Comparison of ENCODE assay signal across 8 mouse cellular contexts in the genomic region with DNA sequence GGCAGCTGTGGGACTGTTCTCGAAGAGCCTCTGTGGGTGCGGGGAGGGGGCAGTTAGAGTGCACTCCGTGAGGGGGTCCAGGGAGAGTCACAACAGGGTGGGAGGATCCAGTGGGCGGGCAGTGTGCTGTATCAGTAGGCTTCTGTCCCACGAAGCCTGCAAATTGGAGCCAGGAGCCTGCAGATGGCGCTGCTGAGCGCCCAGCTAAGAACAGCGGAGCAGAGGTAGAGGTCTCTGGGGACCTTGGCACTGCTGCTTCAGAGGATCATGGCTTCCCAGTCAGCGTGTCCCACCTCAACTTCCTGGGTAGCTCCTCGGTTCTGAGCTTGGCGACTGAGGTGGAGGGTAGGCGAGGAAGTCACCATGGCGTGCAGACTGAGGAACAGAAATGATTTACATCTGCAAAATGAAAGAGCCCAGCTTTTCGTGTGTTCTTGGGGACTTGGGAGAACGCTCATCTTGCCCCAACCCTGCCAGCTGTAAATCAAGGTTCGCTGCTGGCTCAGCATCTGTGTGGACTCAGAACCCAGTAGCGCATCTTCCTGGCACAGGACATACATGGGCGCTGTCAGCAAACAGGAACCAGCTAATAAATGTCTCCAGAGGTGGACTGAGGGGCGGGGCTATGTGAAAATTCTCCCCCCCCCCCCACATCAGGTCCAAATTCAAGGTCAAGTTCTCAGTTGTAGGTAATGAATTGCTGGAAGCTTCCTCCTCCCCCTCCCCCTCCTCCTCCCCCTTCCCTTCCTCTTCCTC. TPM values are rescaled to one million over a fixed set of nuclear protein-coding genes. Genes with fewer than 3 reads are reported as not detected.
DNase-seq lines count a peak whose midpoint lies in the region; ATAC-seq and TF ChIP-seq lines count a peak whose summit lies in the region.

No protein-coding gene starts in this region.

- peak overlapping the region; percentile 43 for H3K4me2 ChIP-seq in lung, embryonic 14.5 days
- H3K4me2 ChIP-seq in hindbrain, postnatal 0 days (ENCODE audit: low read depth, low read length) = peak overlapping the region; percentile 36; the same call in 1 of the 2 replicates
- peak overlapping the region; percentile 66 for H3K4me2 ChIP-seq in liver, embryonic 14.5 days (ENCODE audit: low read depth)

- H3K27me3 ChIP-seq in lung, embryonic 14.5 days (ENCODE audit: insufficient read depth, low read length) = no peaks in the 10 kb centered on the region
- peaks cover 7% of the 10 kb centered on the region; the same call in 1 of the 2 replicates for H3K27me3 ChIP-seq in hindbrain, postnatal 0 days (ENCODE audit: insufficient read depth, low read length)
- no peaks in the 10 kb centered on the region; the same call in none of the 2 replicates for H3K27me3 ChIP-seq in liver, embryonic 14.5 days (ENCODE audit: control insufficient read depth, insufficient read depth, low read length)

- no peak for ATAC-seq in lung, embryonic 14.5 days (ENCODE audit: insufficient read depth)
- ATAC-seq in hindbrain, postnatal 0 days = no peak
- ATAC-seq in liver, embryonic 14.5 days (ENCODE audit: insufficient read depth) = peak; percentile 74; the same call in 1 of the 2 replicates

- H3K4me1 ChIP-seq in lung, embryonic 14.5 days (ENCODE audit: insufficient read depth) = no peaks in the 10 kb centered on the region
- H3K4me1 ChIP-seq in hindbrain, postnatal 0 days (ENCODE audit: insufficient read depth, low read length) = no peaks in the 10 kb centered on the region
- H3K4me1 ChIP-seq in liver, embryonic 14.5 days (replicated peaks; ENCODE audit: control insufficient read depth in 2 of 2, insufficient read depth in 2 of 2, low read length in 1 of 2) = peaks cover 6 to 10% of the 10 kb centered on the region in 2 experiments

- no peaks in the 10 kb centered on the region for H3K36me3 ChIP-seq in lung, embryonic 14.5 days (ENCODE audit: insufficient read depth)
- no peaks in the 10 kb centered on the region for H3K36me3 ChIP-seq in hindbrain, postnatal 0 days (ENCODE audit: insufficient read depth, low read length)
- no peaks in the 10 kb centered on the region for H3K36me3 ChIP-seq in liver, embryonic 14.5 days (replicated peaks; ENCODE audit: control insufficient read depth, insufficient read depth, low read depth)

- H3K9me3 ChIP-seq in lung, embryonic 14.5 days (ENCODE audit: low read depth, low read length) = no peaks in the 10 kb centered on the region
- H3K9me3 ChIP-seq in hindbrain, postnatal 0 days (ENCODE audit: low read length) = no peaks in the 10 kb centered on the region
- H3K9me3 ChIP-seq in liver, embryonic 14.5 days (ENCODE audit: control insufficient read depth, low read length) = no peaks in the 10 kb centered on the region

- DNase-seq in lung, embryonic 14.5 days = peak; percentile 83
- no peak for DNase-seq in lung, adult 18-20 months
- peak; percentile 74 for DNase-seq in embryo, embryonic 10 days (ENCODE audit: low spot score)
- peak; percentile 83 for DNase-seq in hindbrain, postnatal 0 days (ENCODE audit: low spot score)
- DNase-seq in liver, embryonic 14.5 days (ENCODE audit: low read depth in 3 of 3, low spot score in 3 of 3) = peak; percentile 52 to 70 (median 62)
- DNase-seq in retina, embryonic 14.5 days (ENCODE audit: low spot score) = peak; percentile 82
- DNase-seq in gastrocnemius, adult 8-10 months (ENCODE audit: low spot score in 2 of 2) = no peak
- DNase-seq in frontal cortex, postnatal 10 days (ENCODE audit: low spot score in 2 of 2) = no peak

- H3K27ac ChIP-seq in lung, embryonic 14.5 days (ENCODE audit: low read depth) = no peak overlapping the region
- H3K27ac ChIP-seq in hindbrain, postnatal 0 days = no peak overlapping the region
- H3K27ac ChIP-seq in liver, embryonic 14.5 days = no peak overlapping the region

- H3K9ac ChIP-seq in lung, embryonic 14.5 days = no peak overlapping the region
- H3K9ac ChIP-seq in hindbrain, postnatal 0 days (replicated peaks; ENCODE audit: low read length) = no peak overlapping the region
- H3K9ac ChIP-seq in liver, embryonic 14.5 days (replicated peaks) = peak overlapping the region; percentile 43

- TF ChIP-seq EP300 in liver, embryonic 14.5 days (IDR thresholded peaks at IDR 0.05; ENCODE audit: low read depth) = no peak

- no peak overlapping the region for H3K4me3 ChIP-seq in lung, embryonic 14.5 days (ENCODE audit: low read depth, low read length)
- H3K4me3 ChIP-seq in hindbrain, postnatal 0 days (ENCODE audit: low read length) = no peak overlapping the region
- peak overlapping the region; percentile 44 to 57 for H3K4me3 ChIP-seq in liver, embryonic 14.5 days (ENCODE audit: insufficient read depth in 1 of 2, low read depth in 2 of 2, low read length in 2 of 2)

- WGBS in lung, embryonic 14.5 days = 21% methylated on average over 19 of the region's 19 CpGs
- WGBS in hindbrain, postnatal 0 days = 28% methylated on average over 19 of the region's 19 CpGs
- 13% methylated on average over 19 of the region's 19 CpGs for WGBS in liver, embryonic 14.5 days (ENCODE audit: insufficient replicate concordance)

- TF ChIP-seq CTCF in lung, embryonic 14.5 days (IDR thresholded peaks at IDR 0.05; ENCODE audit: low read depth) = peak; percentile 70
- peak; percentile 74 for TF ChIP-seq CTCF in hindbrain, postnatal 0 days (IDR thresholded peaks at IDR 0.05; ENCODE audit: low read depth)
- TF ChIP-seq CTCF in liver, embryonic 14.5 days (IDR thresholded peaks at IDR 0.05; ENCODE audit: low read depth) = peak; percentile 95

RNA-seq across cellular contexts. Expression of a gene that starts 32.5 kb away (rescaled TPM):
- 59.6 and 63.2 TPM in 2 replicates for polyA plus RNA-seq in lung, embryonic 14.5 days (2014; fragmentation: Nextera tagmentation; extraction: Ambion mirVana)
- total RNA-seq in hindbrain, postnatal 0 days (2014; rRNA removed) = 19.2 and 35.0 TPM in 2 replicates
- polyA plus RNA-seq in hindbrain, postnatal 0 days (2015; fragmentation: Nextera tagmentation; extraction: Ambion mirVana) = 70.7 and 80.4 TPM in 2 replicates
- polyA plus RNA-seq in liver, embryonic 14.5 days (2012; rRNA removed) = 21.9 and 42.9 TPM in 2 replicates
- polyA plus RNA-seq in liver, embryonic 14.5 days (2014; fragmentation: Nextera tagmentation; extraction: Ambion mirVana) = 52.6 and 56.0 TPM in 2 replicates
- 10 to 100 TPM; 33.5 to 45.5 (median 39.6) TPM for total RNA-seq in gastrocnemius, adult 8-10 months (2022)

RNA-seq across cellular contexts. Expression of a gene that starts 39.8 kb away (rescaled TPM):
- 341 and 344 TPM in 2 replicates for polyA plus RNA-seq in lung, embryonic 14.5 days (2014; fragmentation: Nextera tagmentation; extraction: Ambion mirVana)
- 70.0 and 112 TPM in 2 replicates for total RNA-seq in hindbrain, postnatal 0 days (2014; rRNA removed)
- 256 and 295 TPM in 2 replicates for polyA plus RNA-seq in hindbrain, postnatal 0 days (2015; fragmentation: Nextera tagmentation; extraction: Ambion mirVana)
- 228 and 239 TPM in 2 replicates for polyA plus RNA-seq in liver, embryonic 14.5 days (2012; rRNA removed)
- polyA plus RNA-seq in liver, embryonic 14.5 days (2014; fragmentation: Nextera tagmentation; extraction: Ambion mirVana) = 151 and 161 TPM in 2 replicates
- total RNA-seq in gastrocnemius, adult 8-10 months (2022) = 100 to 1,000 TPM in 2 of 4 experiments, 10 to 100 TPM in 2; 98.0 to 149 (median 104) TPM

RNA-seq across cellular contexts. Expression of a gene that starts 48.4 kb away (rescaled TPM):
- polyA plus RNA-seq in lung, embryonic 14.5 days (2014; fragmentation: Nextera tagmentation; extraction: Ambion mirVana) = 151 and 155 TPM in 2 replicates
- 149 and 166 TPM in 2 replicates for total RNA-seq in hindbrain, postnatal 0 days (2014; rRNA removed)
- 231 and 239 TPM in 2 replicates for polyA plus RNA-seq in hindbrain, postnatal 0 days (2015; fragmentation: Nextera tagmentation; extraction: Ambion mirVana)
- 44.2 and 50.8 TPM in 2 replicates for polyA plus RNA-seq in liver, embryonic 14.5 days (2012; rRNA removed)
- polyA plus RNA-seq in liver, embryonic 14.5 days (2014; fragmentation: Nextera tagmentation; extraction: Ambion mirVana) = 59.5 and 65.1 TPM in 2 replicates
- total RNA-seq in gastrocnemius, adult 8-10 months (2022) = 10 to 100 TPM; 26.4 to 33.9 (median 31.7) TPM

Comparison
In these comparisons a context has a peak if more than half of its experiments do, and no peak if none do; other contexts are left out.
1. DNase-seq: peak in lung, embryonic 14.5 days (single experiment), embryo, embryonic 10 days (single experiment), hindbrain, postnatal 0 days (single experiment), liver, embryonic 14.5 days (3 of 3) and retina, embryonic 14.5 days (single experiment); none in lung, adult 18-20 months (0 of 2), gastrocnemius, adult 8-10 months (0 of 2) and frontal cortex, postnatal 10 days (0 of 2).
2. H3K4me3 ChIP-seq: peak in liver, embryonic 14.5 days (2 of 2); none in lung, embryonic 14.5 days (single experiment) and hindbrain, postnatal 0 days (single experiment).
3. Peak in every context shown above with its lines, with median percentiles within 50 percentile points of each other: H3K4me2 ChIP-seq and CTCF ChIP-seq.